Mouse (Mus musculus) lung, adult 2 months (tissue): ENCODE data around the gene Defb25.

Experiments
- CTCF ChIP-seq: fragments of 200-500 bp; IDR thresholded peaks from 2 replicates; pipeline ENCODE4 v1.5.1; 2011; ENCODE audit warnings: mild to moderate bottlenecking, low read length, control low read depth; ENCODE audit not compliant: insufficient read depth
- POLR2A ChIP-seq: fragments of 200-500 bp; IDR thresholded peaks from 2 replicates; pipeline ENCODE4 v1.6.1; 2011; ENCODE audit warnings: low read depth, mild to moderate bottlenecking, control low read depth, low read length, borderline replicate concordance; ENCODE audit errors: extremely low read depth

DNA sequence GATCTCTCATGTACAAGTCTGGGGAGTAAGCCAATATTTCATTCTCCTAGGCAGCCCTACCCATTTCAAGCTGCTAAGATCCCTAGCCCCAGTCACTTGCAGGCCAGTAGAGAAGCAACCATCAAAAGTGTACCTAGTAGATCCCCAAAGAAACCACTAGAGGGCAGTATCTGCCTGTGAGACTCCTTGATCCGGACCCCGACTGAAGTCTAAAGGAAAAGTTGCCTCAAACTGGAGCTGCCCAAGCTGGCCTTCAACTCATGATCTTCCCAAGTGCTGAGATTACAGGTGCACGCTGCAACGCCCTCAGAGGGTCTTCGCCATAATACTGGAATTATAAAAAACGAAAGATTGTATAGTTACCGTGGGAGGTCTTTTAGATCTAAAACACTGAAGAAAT lies 7.3 kb downstream of the Defb25 start:
- TF ChIP-seq CTCF (peak; percentile 61), POLR2A (no peak)
